Mouse (Mus musculus) MEL (cell line): ENCODE results near the gene Brpf3. TPM values are rescaled to one million over a fixed set of nuclear protein-coding genes. Genes with fewer than 3 reads are reported as not detected.

ENCODE experiments used
- DNase-seq: peaks from one replicate; pipeline ENCODE4 v3.0.0; 2011; ENCODE audit warnings: low read depth, low spot score
- H3K27ac ChIP-seq: 2 replicates; pipeline ENCODE4 v1.5.1; 2012; ENCODE audit warnings: low read depth, mild to moderate bottlenecking, control low read depth, low read length, moderate library complexity; ENCODE audit not compliant: control insufficient read depth
- H3K27me3 ChIP-seq, 2 experiments: fragments of 150-350 bp in 1 of 2; sonication (generic) in 1 of 2; 2 replicates each; pipeline ENCODE4 v1.6.1; 2012; ENCODE audit warnings: low read length in 2 of 2, mild to moderate bottlenecking in 2 of 2, improper control_type of control experiment in 1 of 2, moderate library complexity in 1 of 2; ENCODE audit not compliant: insufficient read depth in 2 of 2, control insufficient read depth in 1 of 2
- H3K36me3 ChIP-seq, 2 experiments: 2 replicates each; pipeline ENCODE4 v1.6.1; 2012 to 2014; ENCODE audit warnings: low read length in 2 of 2, improper control_type of control experiment in 1 of 2, inconsistent platforms in 1 of 2, mild to moderate bottlenecking in 1 of 2; ENCODE audit not compliant: insufficient read depth in 2 of 2, control insufficient read depth in 1 of 2
- H3K4me1 ChIP-seq, 2 experiments: fragments of 150-350 bp in 1 of 2; sonication (generic) in 1 of 2; 2 replicates each; pipeline ENCODE4 v1.6.1; 2012; ENCODE audit warnings: low read length in 2 of 2, improper control_type of control experiment in 1 of 2, mild to moderate bottlenecking in 1 of 2; ENCODE audit not compliant: insufficient read depth in 2 of 2, control insufficient read depth in 1 of 2
- H3K4me3 ChIP-seq, 2 experiments: fragments of 150-350 bp in 1 of 2; sonication (generic) in 1 of 2; 2 replicates each; pipeline ENCODE4 v1.5.1; 2012; ENCODE audit warnings: low read depth in 2 of 2, low read length in 2 of 2, mild to moderate bottlenecking in 2 of 2, moderate library complexity in 2 of 2, control low read depth in 1 of 2, improper control_type of control experiment in 1 of 2; ENCODE audit not compliant: control insufficient read depth in 1 of 2, insufficient read depth in 1 of 2
- H3K79me2 ChIP-seq: 2 replicates; pipeline ENCODE4 v1.6.1; 2012; ENCODE audit warnings: mild to moderate bottlenecking, low read length, moderate library complexity; ENCODE audit not compliant: control insufficient read depth, poor library complexity, insufficient read depth
- H3K9ac ChIP-seq: 2 replicates; pipeline ENCODE4 v1.6.1; 2012; ENCODE audit warnings: low read depth, mild to moderate bottlenecking, control low read depth, low read length, moderate library complexity; ENCODE audit not compliant: control insufficient read depth, poor library complexity, severe bottlenecking
- H3K9me3 ChIP-seq: fragments of 150-350 bp; sonication (generic); replicated peaks from 2 replicates; pipeline ENCODE4 v1.6.1; 2012; ENCODE audit warnings: mild to moderate bottlenecking, low read length, improper control_type of control experiment, moderate library complexity; ENCODE audit not compliant: insufficient read depth
- CHD1 ChIP-seq: IDR thresholded peaks from 2 replicates; pipeline ENCODE4 v1.6.1; 2012; ENCODE audit warnings: low read depth, mild to moderate bottlenecking, inconsistent platforms, low read length, improper control_type of control experiment
- CHD2 ChIP-seq: IDR thresholded peaks from 2 replicates; pipeline ENCODE4 v1.6.1; 2011; ENCODE audit warnings: low read length, improper control_type of control experiment
- ELF1 ChIP-seq: IDR thresholded peaks from 2 replicates; pipeline ENCODE4 v1.6.1; 2014; ENCODE audit warnings: low read depth, mild to moderate bottlenecking, inconsistent platforms, low read length, improper control_type of control experiment, moderate library complexity
- EP300 ChIP-seq, 2 experiments: IDR thresholded peaks; 2 replicates each; pipeline ENCODE4 v1.6.1; 2011; ENCODE audit warnings: improper control_type of control experiment in 2 of 2, low read length in 2 of 2, low read depth in 1 of 2, mild to moderate bottlenecking in 1 of 2
- ETS1 ChIP-seq: IDR thresholded peaks from 2 replicates; pipeline ENCODE4 v1.6.1; 2012; ENCODE audit warnings: low read depth, mild to moderate bottlenecking, inconsistent platforms, low read length, improper control_type of control experiment, moderate library complexity
- GABPA ChIP-seq: IDR thresholded peaks from 2 replicates; pipeline ENCODE4 v1.6.1; 2012; ENCODE audit warnings: low read depth, mild to moderate bottlenecking, inconsistent platforms, low read length, improper control_type of control experiment, moderate library complexity
- HCFC1 ChIP-seq: IDR thresholded peaks from 2 replicates; pipeline ENCODE4 v1.6.1; 2012; ENCODE audit warnings: low read depth, mild to moderate bottlenecking, inconsistent platforms, low read length, improper control_type of control experiment, moderate library complexity
- JUND ChIP-seq: IDR thresholded peaks from 2 replicates; pipeline ENCODE4 v1.6.1; 2011; ENCODE audit warnings: low read depth, mild to moderate bottlenecking, improper control_type of control experiment, low read length
- MAFK ChIP-seq: IDR thresholded peaks from 2 replicates; pipeline ENCODE4 v1.6.1; 2011; ENCODE audit warnings: low read depth, mild to moderate bottlenecking, low read length, improper control_type of control experiment, borderline replicate concordance
- MAZ ChIP-seq: IDR thresholded peaks from 2 replicates; pipeline ENCODE4 v1.6.1; 2012; ENCODE audit warnings: low read depth, mild to moderate bottlenecking, inconsistent platforms, low read length, improper control_type of control experiment
- MEF2A ChIP-seq: IDR thresholded peaks from 2 replicates; pipeline ENCODE4 v1.6.1; 2014; ENCODE audit warnings: low read depth, mild to moderate bottlenecking, inconsistent platforms, low read length, improper control_type of control experiment; ENCODE audit not compliant: poor library complexity, insufficient replicate concordance, severe bottlenecking; ENCODE audit errors: extremely low read depth
- MYB ChIP-seq: IDR thresholded peaks from 2 replicates; pipeline ENCODE4 v1.6.1; 2011; ENCODE audit warnings: mild to moderate bottlenecking, low read depth, low read length, improper control_type of control experiment
- MYC ChIP-seq: IDR thresholded peaks from 2 replicates; pipeline ENCODE4 v1.6.1; 2011; ENCODE audit warnings: low read depth, mild to moderate bottlenecking, low read length, improper control_type of control experiment, moderate library complexity
- NELFE ChIP-seq: IDR thresholded peaks from 2 replicates; pipeline ENCODE4 v1.6.1; 2011; ENCODE audit warnings: low read depth, low read length, improper control_type of control experiment
- RAD21 ChIP-seq: IDR thresholded peaks from 2 replicates; pipeline ENCODE4 v1.6.1; 2011; ENCODE audit warnings: mild to moderate bottlenecking, low read depth, low read length, improper control_type of control experiment
- SMC3 ChIP-seq: IDR thresholded peaks from 2 replicates; pipeline ENCODE4 v1.6.1; 2011; ENCODE audit warnings: low read depth, low read length, improper control_type of control experiment
- TBP ChIP-seq: IDR thresholded peaks from 2 replicates; pipeline ENCODE4 v1.8.0; 2011; ENCODE audit warnings: low read depth, low read length, improper control_type of control experiment
- USF1 ChIP-seq: IDR thresholded peaks from 2 replicates; pipeline ENCODE4 v1.6.1; 2014; ENCODE audit warnings: low read depth, mild to moderate bottlenecking, inconsistent platforms, low read length, improper control_type of control experiment, moderate library complexity
- USF2 ChIP-seq, 2 experiments: IDR thresholded peaks; 2 replicates each; pipeline ENCODE4 v1.6.1; 2011 to 2012; ENCODE audit warnings: improper control_type of control experiment in 2 of 2, low read length in 2 of 2, borderline replicate concordance in 1 of 2, inconsistent platforms in 1 of 2, low read depth in 1 of 2, mild to moderate bottlenecking in 1 of 2; ENCODE audit not compliant: insufficient read depth in 1 of 2
- ZMIZ1 ChIP-seq: IDR thresholded peaks from 2 replicates; pipeline ENCODE4 v1.6.1; 2012; ENCODE audit warnings: low read depth, mild to moderate bottlenecking, inconsistent platforms, low read length, improper control_type of control experiment, moderate library complexity
- polyA plus RNA-seq, 2 experiments: library from polyadenylated mRNA; stranded (reverse) in 1 of 2; unstranded in 1 of 2; fragments of >175 nt in 1 of 2; fragments of >200 nt in 1 of 2; gene quantifications; 2 replicates each; pipeline versions ENCODE4 v1.2.1 to v1.2.4; 2012; ENCODE audit warnings: low replicate concordance in 2 of 2, low read depth in 1 of 2; ENCODE audit not compliant: insufficient read length in 2 of 2, insufficient read depth in 1 of 2, missing spikeins in 1 of 2
- total RNA-seq: library from RNA; depleted of rRNA; stranded (reverse); fragments of 300-350 nt; gene quantifications from 2 replicates; pipeline ENCODE4 v1.2.3, GENCODE M21; 2012

The Brpf3 gene
- total and polyA plus RNA-seq, 3 experiments, result 1.7 to 23.7 TPM; not detected in 1

- Histone ChIP-seq H3K27ac (no peak overlapping the region), H3K9me3 (no peaks in the 10 kb centered on the region), H3K4me1 (peaks cover 0 to 17% of the 10 kb centered on the region in 2 experiments; a peak in 2 of 4 replicates), H3K36me3 (peaks cover 0 to 6% of the 10 kb centered on the region in 2 experiments; a peak in 1 of 4 replicates), H3K79me2 (no peaks in the 10 kb centered on the region), H3K9ac (no peak overlapping the region), H3K27me3 (no peaks in the 10 kb centered on the region), H3K4me3 (no peak overlapping the region)
- TF ChIP-seq EP300 (IDR thresholded peaks at IDR 0.05; ENCODE audit: low read depth in 1 of 2, low read length in 2 of 2), result no peak
- no peak for TF ChIP-seq JUND
- TF ChIP-seq MEF2A, result no peak
- no peak for TF ChIP-seq MYC
- TF ChIP-seq MYB, result no peak
- no peak for TF ChIP-seq NELFE
- TF ChIP-seq CHD1, result no peak
- no peak for TF ChIP-seq SMC3
- DNase-seq, result no peak
Observed at GRCm38 (mm10) chr17:28812345-28812744, 11.5 kb downstream of the Brpf3 start.

- TF ChIP-seq CHD2, result no peak
- no peak for TF ChIP-seq USF2 (IDR thresholded peaks at IDR 0.05; ENCODE audit: borderline replicate concordance in 1 of 2, insufficient read depth in 1 of 2, low read depth in 1 of 2, low read length in 2 of 2)
- TF ChIP-seq HCFC1, result no peak
- TF ChIP-seq SMC3, result no peak
- Histone ChIP-seq H3K9me3 (no peaks in the 10 kb centered on the region), H3K9ac (no peak overlapping the region), H3K27me3 (no peaks in the 10 kb centered on the region), H3K4me1 (peaks cover 0 to 6% of the 10 kb centered on the region in 2 experiments; a peak in 1 of 4 replicates), H3K36me3 (no peaks in the 10 kb centered on the region), H3K4me3 (no peak overlapping the region), H3K79me2 (no peaks in the 10 kb centered on the region), H3K27ac (no peak overlapping the region)
- DNase-seq, result no peak
Observed at GRCm38 (mm10) chr17:28814529-28815097, 13.7 kb downstream of the Brpf3 start.

- no peaks in the 10 kb centered on the region for H3K36me3 ChIP-seq
- TF ChIP-seq CHD1 (no peak), JUND (no peak), ZMIZ1 (no peak), MYB (no peak), USF1 (no peak), ETS1 (no peak), CHD2 (no peak), MAZ (no peak), GABPA (no peak), TBP (no peak), USF2 (IDR thresholded peaks at IDR 0.05; ENCODE audit: borderline replicate concordance in 1 of 2, insufficient read depth in 1 of 2, low read depth in 1 of 2, low read length in 2 of 2) (no peak), EP300 (IDR thresholded peaks at IDR 0.05; ENCODE audit: low read depth in 1 of 2, low read length in 2 of 2) (no peak), ELF1 (no peak), MAFK (no peak), MYC (no peak), RAD21 (no peak)
Observed at GRCm38 (mm10) chr17:28815384-28816004, 14.6 kb downstream of the Brpf3 start.

More at GRCm38 (mm10) chr17:28815384-28816004, 14.6 kb downstream of the Brpf3 start:
- Histone ChIP-seq H3K27ac (no peak overlapping the region), H3K4me1 (peaks cover 0 to 6% of the 10 kb centered on the region in 2 experiments; a peak in 1 of 4 replicates), H3K9me3 (no peaks in the 10 kb centered on the region), H3K4me3 (no peak overlapping the region), H3K79me2 (no peaks in the 10 kb centered on the region), H3K9ac (no peak overlapping the region), H3K27me3 (no peaks in the 10 kb centered on the region)
- DNase-seq, result no peak
